Mouse (Mus musculus) lung, postnatal 0 days (tissue): ENCODE measurements around the gene Onecut1. TPM values are rescaled to one million over a fixed set of nuclear protein-coding genes. Genes with fewer than 3 reads are reported as not detected.

Source experiments
- ATAC-seq: fragments of 200-750 bp; cut with Nextera tagmentation; 2 replicates; pipeline ENCODE4 v1.8.0; 2017; ENCODE audit warnings: moderate library complexity
- DNase-seq: peaks from one replicate; pipeline ENCODE4 v3.0.0-alpha.2; 2016; ENCODE audit warnings: low spot score
- H3K27ac ChIP-seq: fragments of 300-500 bp; sonication (generic); 2 replicates; pipeline ENCODE4 v1.5.1; 2014; ENCODE audit warnings: antibody characterized with exemption, mild to moderate bottlenecking, low read length, mixed read lengths
- H3K27me3 ChIP-seq: fragments of 300-500 bp; sonication (generic); replicated peaks from 2 replicates; pipeline ENCODE4 v1.6.1; 2014; ENCODE audit warnings: low read length, mixed read lengths; ENCODE audit not compliant: insufficient read depth
- H3K36me3 ChIP-seq: fragments of 300-500 bp; sonication (generic); 2 replicates; pipeline ENCODE4 v1.6.1; 2014; ENCODE audit warnings: low read length, mixed read lengths; ENCODE audit not compliant: insufficient read depth
- H3K4me1 ChIP-seq: fragments of 300-500 bp; sonication (generic); 2 replicates; pipeline ENCODE4 v1.6.1; 2014; ENCODE audit warnings: antibody characterized with exemption, low read depth, low read length, mixed read lengths; ENCODE audit not compliant: insufficient read depth
- H3K4me2 ChIP-seq: fragments of 300-500 bp; sonication (generic); replicated peaks from 2 replicates; pipeline ENCODE4 v1.6.1; 2014; ENCODE audit warnings: low read depth, mild to moderate bottlenecking, low read length, moderate library complexity, mixed read lengths
- H3K4me3 ChIP-seq: fragments of 300-500 bp; sonication (generic); 2 replicates; pipeline ENCODE4 v1.5.1; 2014; ENCODE audit warnings: low read depth, low read length
- H3K9ac ChIP-seq: fragments of 300-500 bp; sonication (generic); replicated peaks from 2 replicates; pipeline ENCODE4 v1.6.1; 2014; ENCODE audit warnings: low read depth, mild to moderate bottlenecking
- H3K9me3 ChIP-seq: fragments of 300-500 bp; sonication (generic); 2 replicates; pipeline ENCODE4 v1.6.1; 2016; ENCODE audit warnings: low read length, mixed read lengths
- CTCF ChIP-seq: IDR thresholded peaks from 2 replicates; pipeline ENCODE4 v1.5.1; 2016; ENCODE audit warnings: antibody characterized with exemption, mild to moderate bottlenecking
- EP300 ChIP-seq: IDR thresholded peaks from 2 replicates; pipeline ENCODE4 v1.6.1; 2016; ENCODE audit warnings: antibody characterized with exemption, mild to moderate bottlenecking, control low read depth
- WGBS: fragments of 180-500 bp; shearing (Covaris S2); extraction: QIAGEN DNeasy Blood & Tissue Kit; methylation state at CpG from one replicate; pipeline ENCODE4 v1.1.7; 2014; 5-methylcytosine and 5-hydroxymethylcytosine counted together
- polyA plus RNA-seq: library from polyadenylated mRNA; unstranded; fragments of >200 nt; fragmentation: Nextera tagmentation; extraction: Ambion mirVana; gene quantifications from 2 replicates; pipeline ENCODE4 v1.2.1, GENCODE M21; 2015

The Onecut1 gene
- polyA plus RNA-seq, 1 experiment from 2014 or later, result not detected

GRCm38 (mm10) chr9:74909245-74909644, 47.5 kb downstream of the Onecut1 start:
- no peak overlapping the region for H3K9ac ChIP-seq
- no peaks in the 10 kb centered on the region for H3K4me1 ChIP-seq
- H3K27me3 ChIP-seq, result no peaks in the 10 kb centered on the region
- H3K4me2 ChIP-seq, result no peak overlapping the region
- peak; percentile 67 for DNase-seq
- WGBS, result 46% methylated on average over 15 of the region's 15 CpGs
- H3K9me3 ChIP-seq, result no peaks in the 10 kb centered on the region
- peak; percentile 49 for ATAC-seq
- no peaks in the 10 kb centered on the region for H3K36me3 ChIP-seq
- TF ChIP-seq CTCF, result no peak
- peak; percentile 69 for TF ChIP-seq EP300
- no peak overlapping the region for H3K27ac ChIP-seq
- no peak overlapping the region for H3K4me3 ChIP-seq

- ATAC-seq, result no peak
- Histone ChIP-seq H3K27ac (no peak overlapping the region), H3K36me3 (no peaks in the 10 kb centered on the region), H3K9ac (no peak overlapping the region), H3K4me2 (no peak overlapping the region), H3K27me3 (no peaks in the 10 kb centered on the region), H3K4me1 (no peaks in the 10 kb centered on the region), H3K9me3 (no peaks in the 10 kb centered on the region), H3K4me3 (no peak overlapping the region)
- 68% methylated on average over 6 of the region's 6 CpGs for WGBS
- no peak for DNase-seq
- TF ChIP-seq EP300, result no peak
- no peak for TF ChIP-seq CTCF
Observed at GRCm38 (mm10) chr9:74910226-74910759, 48.6 kb downstream of the Onecut1 start.

DNA sequence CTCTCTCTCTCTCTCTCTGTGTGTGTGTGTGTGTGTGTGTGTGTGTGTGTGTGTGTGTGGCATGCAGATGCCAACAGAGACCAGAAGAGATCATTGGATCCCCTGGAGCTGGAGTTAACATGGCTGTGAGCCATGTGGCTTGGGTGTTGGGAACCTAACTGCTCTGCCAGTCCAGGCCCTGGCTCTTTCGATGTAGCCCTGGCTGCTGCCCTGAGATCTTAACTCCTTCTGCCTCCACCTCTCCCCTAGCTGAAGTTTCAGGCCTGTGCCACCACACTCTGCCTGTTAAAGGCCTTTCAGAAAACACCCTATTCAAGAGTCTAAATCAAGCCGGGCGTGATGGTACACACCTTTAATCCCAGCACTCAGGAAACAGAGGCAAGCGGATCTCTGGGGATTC, 49.7 kb downstream of the Onecut1 start:
- ATAC-seq (no peak), DNase-seq (no peak)
- H3K4me3 ChIP-seq, result no peak overlapping the region
- H3K4me1 ChIP-seq, result no peaks in the 10 kb centered on the region
- no peak for TF ChIP-seq CTCF
- H3K27ac ChIP-seq, result no peak overlapping the region
- WGBS, result 64% methylated on average over 4 of the region's 4 CpGs
- no peak overlapping the region for H3K4me2 ChIP-seq
- no peaks in the 10 kb centered on the region for H3K27me3 ChIP-seq
- H3K9ac ChIP-seq, result no peak overlapping the region
- H3K36me3 ChIP-seq, result no peaks in the 10 kb centered on the region
- H3K9me3 ChIP-seq, result no peaks in the 10 kb centered on the region

- TF ChIP-seq CTCF, result no peak
- TF ChIP-seq EP300, result no peak
- no peak for DNase-seq
Observed at GRCm38 (mm10) chr9:74911919-74912318, 50.2 kb downstream of the Onecut1 start.

DNA sequence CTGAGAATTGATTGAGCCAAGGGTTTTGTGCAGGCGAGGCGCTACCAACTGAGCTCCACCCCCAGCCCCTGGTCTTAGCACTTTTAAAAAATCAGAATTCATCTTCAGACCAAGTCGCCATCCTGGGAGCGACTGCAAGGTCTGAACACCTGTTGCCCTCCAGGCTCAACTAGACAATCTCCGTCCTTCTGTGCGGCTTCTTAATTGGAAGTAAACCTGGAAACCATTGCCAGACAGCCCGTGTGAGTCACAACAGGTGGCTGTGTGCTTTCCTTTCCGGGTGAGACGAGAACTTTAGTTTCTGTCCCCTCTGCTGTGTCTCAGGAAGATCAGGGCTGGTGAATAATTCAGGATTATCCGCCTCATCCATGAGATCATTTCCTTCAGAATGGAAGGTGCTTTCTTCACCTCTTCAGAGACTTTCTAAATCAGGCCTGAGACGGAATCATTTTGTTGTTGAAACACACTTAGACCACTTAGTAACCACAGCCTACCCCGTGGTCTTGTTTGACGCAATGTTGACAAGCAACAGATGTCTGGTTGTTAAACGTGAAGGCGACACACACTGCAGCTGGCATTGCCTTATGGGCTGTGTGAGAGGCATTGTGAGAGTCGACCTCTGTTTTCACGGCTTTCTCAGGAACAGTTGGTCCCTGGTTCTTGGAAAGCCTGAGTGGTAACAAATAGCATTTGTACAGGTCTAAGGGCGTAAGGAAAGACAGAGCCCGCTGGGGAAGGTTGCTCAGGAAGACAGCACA, 51.1 kb downstream of the Onecut1 start:
- WGBS, result 68% methylated on average over 19 of the region's 19 CpGs
- no peak for ATAC-seq
- no peak overlapping the region for H3K9ac ChIP-seq

More at GRCm38 (mm10) chr9:74911919-74912318, 50.2 kb downstream of the Onecut1 start:
- Histone ChIP-seq H3K27me3 (no peaks in the 10 kb centered on the region), H3K36me3 (no peaks in the 10 kb centered on the region), H3K4me1 (no peaks in the 10 kb centered on the region), H3K9ac (no peak overlapping the region), H3K4me2 (no peak overlapping the region), H3K4me3 (no peak overlapping the region), H3K9me3 (no peaks in the 10 kb centered on the region), H3K27ac (no peak overlapping the region)
- ATAC-seq, result no peak
- WGBS, result 28% methylated on average over 2 of the region's 2 CpGs

DNA sequence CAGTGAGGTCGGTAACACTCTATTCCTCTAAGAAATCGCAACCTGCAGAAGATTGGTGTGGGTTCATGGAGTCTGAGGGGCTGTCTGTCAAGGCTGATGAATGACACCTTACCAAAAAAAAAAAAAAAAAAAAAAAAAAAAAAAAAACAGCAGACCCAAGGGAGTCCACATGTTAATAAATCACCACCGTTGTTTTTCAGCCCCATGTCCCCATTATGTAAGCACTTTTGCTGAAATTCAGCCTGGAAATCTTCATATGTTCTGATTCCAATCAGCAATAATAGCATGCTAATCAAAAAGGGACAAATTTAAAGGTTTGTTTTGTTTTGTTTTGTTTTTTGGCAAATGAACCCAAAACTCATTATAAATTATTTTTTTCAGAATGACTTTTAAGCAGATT, 53.9 kb downstream of the Onecut1 start:
- no peaks in the 10 kb centered on the region for H3K4me1 ChIP-seq
- no peak overlapping the region for H3K9ac ChIP-seq
- 79% methylated on average over 3 of the region's 3 CpGs for WGBS
- no peak for DNase-seq
- TF ChIP-seq CTCF, result no peak
- no peak for TF ChIP-seq EP300
- H3K4me3 ChIP-seq, result no peak overlapping the region
- H3K9me3 ChIP-seq, result no peaks in the 10 kb centered on the region; the same call in 1 of the 2 replicates
- no peak for ATAC-seq
- H3K27me3 ChIP-seq, result no peaks in the 10 kb centered on the region
- no peak overlapping the region for H3K4me2 ChIP-seq
- H3K36me3 ChIP-seq, result no peaks in the 10 kb centered on the region
- H3K27ac ChIP-seq, result no peak overlapping the region

More for the DNA sequence above, 51.1 kb downstream of the Onecut1 start:
- Histone ChIP-seq H3K4me1 (no peaks in the 10 kb centered on the region), H3K9me3 (no peaks in the 10 kb centered on the region; the same call in 1 of the 2 replicates), H3K4me3 (no peak overlapping the region), H3K36me3 (no peaks in the 10 kb centered on the region), H3K27me3 (no peaks in the 10 kb centered on the region), H3K27ac (no peak overlapping the region), H3K4me2 (no peak overlapping the region)
- DNase-seq, result peak; percentile 16
- TF ChIP-seq EP300, result no peak
- TF ChIP-seq CTCF, result no peak
